Comparison of ENCODE assay signal across 8 mouse cellular contexts in genomic region chr5:141985003-141985402, GRCm38 (mm10).
DNase-seq lines count a peak whose midpoint lies in the region; ATAC-seq and TF ChIP-seq lines count a peak whose summit lies in the region.

No protein-coding gene starts in this region.

- H3K4me1 ChIP-seq in midbrain, postnatal 0 days (ENCODE audit: insufficient read depth, low read length), result no peaks in the 10 kb centered on the region

- no peaks in the 10 kb centered on the region for H3K27me3 ChIP-seq in midbrain, postnatal 0 days (ENCODE audit: insufficient read depth, low read length)

- DNase-seq in CD4-positive, CD25-positive, alpha-beta regulatory T cell, adult 2 months (ENCODE audit: low read depth, low spot score), result peak; percentile 76
- DNase-seq in MEL-GATA-1-ER (ENCODE audit: extremely low read depth, low read depth), result peak; percentile 0
- peak; percentile 72 to 79 for DNase-seq in cerebellum, postnatal 14 days
- peak; percentile 17 to 28 for DNase-seq in heart, adult 9 months (ENCODE audit: low spot score in 2 of 2)
- peak; percentile 42 to 54 for DNase-seq in layer of hippocampus, postnatal 14 days (ENCODE audit: low spot score in 2 of 2)
- DNase-seq in midbrain, postnatal 0 days (ENCODE audit: low spot score), result peak; percentile 63
- peak; percentile 91 for DNase-seq in testis, postnatal 10 days (ENCODE audit: low spot score)

- no peak overlapping the region for H3K27ac ChIP-seq in midbrain, postnatal 0 days (ENCODE audit: low read depth, low read length)

- no peaks in the 10 kb centered on the region for H3K9me3 ChIP-seq in midbrain, postnatal 0 days (ENCODE audit: low read length)

- WGBS in midbrain, postnatal 0 days, result 19% methylated on average over 8 of the region's 8 CpGs

- TF ChIP-seq CTCF in midbrain, postnatal 0 days (IDR thresholded peaks at IDR 0.05), result peak; percentile 75

- no peak for ATAC-seq in CD4-positive, CD25-positive, alpha-beta regulatory T cell, adult 4 months
- ATAC-seq in midbrain, postnatal 0 days (ENCODE audit: low FRiP score), result no peak

- H3K4me3 ChIP-seq in midbrain, postnatal 0 days (ENCODE audit: low read depth, low read length), result no peak overlapping the region

- no peaks in the 10 kb centered on the region for H3K36me3 ChIP-seq in midbrain, postnatal 0 days (ENCODE audit: insufficient read depth, low read length)

- no peak overlapping the region for H3K9ac ChIP-seq in midbrain, postnatal 0 days (replicated peaks; ENCODE audit: low read length, poor library complexity, severe bottlenecking)

- no peak overlapping the region for H3K4me2 ChIP-seq in midbrain, postnatal 0 days (ENCODE audit: low read depth, low read length, poor library complexity, severe bottlenecking)

Comparison
In these comparisons a context has a peak if more than half of its experiments do, and no peak if none do; other contexts are left out.
1. DNase-seq: peak in every context shown above with its lines; median percentile 91 in testis, postnatal 10 days; 76 in CD4-positive, CD25-positive, alpha-beta regulatory T cell, adult 2 months; 76 in cerebellum, postnatal 14 days; 63 in midbrain, postnatal 0 days; 48 in layer of hippocampus, postnatal 14 days; 22 in heart, adult 9 months; 0 in MEL-GATA-1-ER.